Mouse (Mus musculus) thymus, adult 2 months (tissue): ENCODE measurements around the gene Ksr2.

Experiments used
- CTCF ChIP-seq: fragments of 200-500 bp; IDR thresholded peaks from 2 replicates; pipeline ENCODE4 v1.5.1; 2012; ENCODE audit warnings: mild to moderate bottlenecking, control low read depth, low read length, moderate library complexity, borderline replicate concordance; ENCODE audit not compliant: control insufficient read depth, poor library complexity, insufficient read depth; ENCODE audit errors: extremely low read depth
- POLR2A ChIP-seq: fragments of 200-500 bp; IDR thresholded peaks from 2 replicates; pipeline ENCODE4 v1.6.1; 2012; ENCODE audit warnings: mild to moderate bottlenecking, low read length, control low read depth, moderate library complexity; ENCODE audit not compliant: control insufficient read depth, poor library complexity, insufficient read depth; ENCODE audit errors: extremely low read depth

DNA sequence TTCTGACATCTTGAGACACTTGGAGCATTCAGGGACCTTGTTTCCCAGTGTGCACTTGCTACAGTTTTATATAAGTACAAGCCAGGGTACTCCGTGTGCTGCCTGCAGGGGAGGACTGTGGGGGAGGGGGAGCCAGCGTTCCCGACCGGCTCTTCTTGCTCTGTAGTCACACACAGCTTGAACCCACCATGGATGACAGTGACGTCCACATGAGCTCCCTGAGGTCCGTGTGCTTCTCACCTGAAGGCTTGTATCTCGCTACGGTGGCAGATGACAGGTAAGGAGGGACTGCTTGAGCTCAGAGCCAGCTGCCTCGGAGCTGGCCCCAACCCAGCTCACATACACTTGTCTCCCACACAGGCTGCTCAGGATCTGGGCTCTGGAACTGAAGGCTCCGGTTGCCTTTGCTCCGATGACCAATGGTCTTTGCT is 37.5 kb upstream of the Ksr2 start:
- TF ChIP-seq POLR2A, result no peak
- no peak for TF ChIP-seq CTCF
